8 mouse cellular contexts compared by ENCODE assay signal in genomic region chr13:119690876-119691620, GRCm38 (mm10). TPM values are rescaled to one million over a fixed set of nuclear protein-coding genes. Genes with fewer than 3 reads are reported as not detected.
A peak's percentile ranks its signal among the peaks of the same experiment; 100 is the strongest.
DNase-seq lines count a peak whose midpoint lies in the region; ATAC-seq and TF ChIP-seq lines count a peak whose summit lies in the region.

No protein-coding gene starts in this region.

- WGBS in neural tube, embryonic 11.5 days: 7% methylated on average over 7 of the region's 7 CpGs
- WGBS in cerebellum, adult 2 months: 1% methylated on average over 7 of the region's 7 CpGs
- 8% methylated on average over 7 of the region's 7 CpGs for WGBS in hindbrain, embryonic 11.5 days
- WGBS in limb, embryonic 14.5 days: 2% methylated on average over 7 of the region's 7 CpGs

- peak overlapping the region; percentile 63 for H3K4me2 ChIP-seq in neural tube, embryonic 11.5 days (ENCODE audit: low read depth)
- peak overlapping the region; percentile 71 for H3K4me2 ChIP-seq in hindbrain, embryonic 11.5 days (replicated peaks; ENCODE audit: low read depth, low read length)
- peak overlapping the region; percentile 71 for H3K4me2 ChIP-seq in limb, embryonic 14.5 days (replicated peaks; ENCODE audit: low read depth, low read length, severe bottlenecking)

- peak overlapping the region; percentile 91 for H3K27ac ChIP-seq in neural tube, embryonic 11.5 days (ENCODE audit: low read depth, low read length)
- H3K27ac ChIP-seq in cerebellum, adult 2 months (ENCODE audit: insufficient read depth, low read length): peak overlapping the region; percentile 62; the same call in 1 of the 2 replicates
- peak overlapping the region; percentile 96 for H3K27ac ChIP-seq in hindbrain, embryonic 11.5 days (ENCODE audit: low read depth, low read length)
- peak overlapping the region; percentile 93; the same call in 1 of the 2 replicates for H3K27ac ChIP-seq in limb, embryonic 14.5 days (replicated peaks; ENCODE audit: low read depth, low read length)

- no peak for TF ChIP-seq POLR2A in cerebellum, adult 2 months (IDR thresholded peaks at IDR 0.05; ENCODE audit: borderline replicate concordance, insufficient read depth, low read length)
- no peak for TF ChIP-seq POLR2A in limb, embryonic 14.5 days (IDR thresholded peaks at IDR 0.05; ENCODE audit: borderline replicate concordance, extremely low read depth, insufficient read depth, insufficient read length)

- no peak for TF ChIP-seq CTCF in cerebellum, adult 2 months (IDR thresholded peaks at IDR 0.05; ENCODE audit: borderline replicate concordance, insufficient read depth, low read depth, low read length)

- H3K9me3 ChIP-seq in neural tube, embryonic 11.5 days (ENCODE audit: control insufficient read depth, low read length): no peaks in the 10 kb centered on the region
- H3K9me3 ChIP-seq in hindbrain, embryonic 11.5 days (ENCODE audit: control insufficient read depth, low read length): no peaks in the 10 kb centered on the region
- H3K9me3 ChIP-seq in limb, embryonic 14.5 days (ENCODE audit: control insufficient read depth, low read length): no peaks in the 10 kb centered on the region

- no peaks in the 10 kb centered on the region for H3K27me3 ChIP-seq in neural tube, embryonic 11.5 days (ENCODE audit: control insufficient read depth, insufficient read depth, low read length)
- no peaks in the 10 kb centered on the region for H3K27me3 ChIP-seq in cerebellum, adult 2 months (ENCODE audit: control insufficient read depth, insufficient read depth, low read length)
- no peaks in the 10 kb centered on the region for H3K27me3 ChIP-seq in hindbrain, embryonic 11.5 days (ENCODE audit: control insufficient read depth, insufficient read depth, low read length)
- no peaks in the 10 kb centered on the region for H3K27me3 ChIP-seq in limb, embryonic 14.5 days (ENCODE audit: control insufficient read depth, insufficient read depth, low read length)

- no peaks in the 10 kb centered on the region for H3K36me3 ChIP-seq in neural tube, embryonic 11.5 days (ENCODE audit: control insufficient read depth, insufficient read depth, low read length)
- H3K36me3 ChIP-seq in hindbrain, embryonic 11.5 days (ENCODE audit: control insufficient read depth, insufficient read depth, low read length): no peaks in the 10 kb centered on the region
- H3K36me3 ChIP-seq in limb, embryonic 14.5 days (ENCODE audit: control insufficient read depth, insufficient read depth, low read length): no peaks in the 10 kb centered on the region; the same call in 1 of the 2 replicates

- H3K4me1 ChIP-seq in neural tube, embryonic 11.5 days (ENCODE audit: control insufficient read depth, insufficient read depth, low read length): peaks cover 14% of the 10 kb centered on the region
- no peaks in the 10 kb centered on the region for H3K4me1 ChIP-seq in cerebellum, adult 2 months (ENCODE audit: control insufficient read depth, insufficient read depth, low read length)
- H3K4me1 ChIP-seq in hindbrain, embryonic 11.5 days (replicated peaks; ENCODE audit: control insufficient read depth, insufficient read depth, low read length): no peaks in the 10 kb centered on the region; the same call in 1 of the 2 replicates
- 0 out of 2 replicates have a peak, but pooled peaks cover 15% of the 10 kb centered on the region for H3K4me1 ChIP-seq in limb, embryonic 14.5 days (ENCODE audit: control insufficient read depth, insufficient read depth, low read length)

- no peak for DNase-seq in neural tube, embryonic 11.5 days (ENCODE audit: low spot score)
- DNase-seq in neural tube, embryonic 10.5 days (ENCODE audit: extremely low spot score, low spot score): no peak
- DNase-seq in cerebellum, adult 2 months: peak; percentile 35 to 50
- DNase-seq in hindbrain, embryonic 11.5 days (ENCODE audit: low spot score): no peak
- no peak for DNase-seq in limb, embryonic 14.5 days (ENCODE audit: low spot score)
- DNase-seq in retina, postnatal 1 day: peak; percentile 10
- DNase-seq in frontal cortex, postnatal 10 days (ENCODE audit: low spot score in 2 of 2): no peak
- no peak for DNase-seq in left cerebral cortex, adult 11 months (ENCODE audit: low spot score)

- peak overlapping the region; percentile 79 for H3K9ac ChIP-seq in neural tube, embryonic 11.5 days (ENCODE audit: low read length)
- peak overlapping the region; percentile 96 for H3K9ac ChIP-seq in hindbrain, embryonic 11.5 days (ENCODE audit: low read depth, low read length)
- H3K9ac ChIP-seq in limb, embryonic 14.5 days (ENCODE audit: low read depth, low read length, severe bottlenecking): peak overlapping the region; percentile 86

- peak overlapping the region; percentile 82 for H3K4me3 ChIP-seq in neural tube, embryonic 11.5 days (ENCODE audit: low read depth, low read length)
- H3K4me3 ChIP-seq in cerebellum, adult 2 months (replicated peaks; ENCODE audit: insufficient read depth, low read depth, low read length): peak overlapping the region; percentile 76
- peak overlapping the region; percentile 93 for H3K4me3 ChIP-seq in hindbrain, embryonic 11.5 days (ENCODE audit: low read depth, low read length)
- H3K4me3 ChIP-seq in limb, embryonic 14.5 days (replicated peaks; ENCODE audit: low read length): peak overlapping the region; percentile 93

- ATAC-seq in neural tube, embryonic 11.5 days (ENCODE audit: insufficient read depth, low FRiP score, low TSS enrichment): no peak; the same call in 1 of the 2 replicates
- no peak for ATAC-seq in hindbrain, embryonic 11.5 days (ENCODE audit: low FRiP score)
- no peak for ATAC-seq in limb, embryonic 14.5 days (ENCODE audit: low FRiP score, low read depth)

RNA-seq across cellular contexts. Expression of gene Hmgcs1, which starts 0.9 kb away (rescaled TPM):
- polyA plus RNA-seq in neural tube, embryonic 11.5 days (2014; fragmentation: Nextera tagmentation; extraction: Ambion mirVana): 430 and 450 TPM in 2 replicates
- 148 and 162 TPM in 2 replicates for polyA plus RNA-seq in cerebellum, adult 2 months (2012; rRNA removed)
- 493 and 527 TPM in 2 replicates for polyA plus RNA-seq in hindbrain, embryonic 11.5 days (2014; fragmentation: Nextera tagmentation; extraction: Ambion mirVana)
- polyA plus RNA-seq in limb, embryonic 14.5 days (2012; rRNA removed): 84.0 and 93.0 TPM in 2 replicates
- 118 and 135 TPM in 2 replicates for polyA plus RNA-seq in limb, embryonic 14.5 days (2014; fragmentation: Nextera tagmentation; extraction: Ambion mirVana)

Comparison
In these comparisons a context has a peak if more than half of its experiments do, and no peak if none do; other contexts are left out.
1. DNase-seq: peak in cerebellum, adult 2 months (2 of 2) and retina, postnatal 1 day (single experiment); none in neural tube, embryonic 11.5 days (single experiment), neural tube, embryonic 10.5 days (single experiment), hindbrain, embryonic 11.5 days (single experiment), limb, embryonic 14.5 days (single experiment), frontal cortex, postnatal 10 days (0 of 2) and left cerebral cortex, adult 11 months (single experiment).
2. Peak in every context shown above with its lines, with median percentiles within 50 percentile points of each other: H3K27ac ChIP-seq, H3K4me2 ChIP-seq, H3K4me3 ChIP-seq and H3K9ac ChIP-seq.